Mouse (Mus musculus): ENCODE results near the gene Glipr1. TPM values are rescaled to one million over a fixed set of nuclear protein-coding genes. Genes with fewer than 3 reads are reported as not detected.

The Glipr1 gene
- polyA plus RNA-seq, 1 experiment from 2014 or later = 0.99 TPM

DNA sequence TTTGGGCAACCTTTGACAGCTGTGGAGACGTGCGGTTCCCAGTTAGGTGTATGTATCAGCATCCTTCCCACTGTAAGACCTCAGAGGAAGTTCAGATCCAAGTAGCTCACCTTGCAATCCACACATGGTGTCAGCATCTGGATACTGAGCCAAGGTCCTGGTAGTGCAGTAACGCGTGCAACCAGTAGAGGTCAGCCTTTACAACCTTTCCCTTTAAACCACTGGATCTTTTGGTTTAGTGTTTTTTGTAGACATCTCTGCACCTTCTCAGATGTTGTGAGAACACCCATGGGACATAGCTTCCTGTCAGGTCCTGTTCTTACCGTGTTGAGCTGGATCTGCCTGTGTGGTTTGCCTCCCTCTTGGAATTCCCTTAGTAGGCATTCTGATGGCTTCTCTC, 24.8 kb downstream of the Glipr1 start:
- WGBS = 51% methylated on average over 5 of the region's 5 CpGs

DNA sequence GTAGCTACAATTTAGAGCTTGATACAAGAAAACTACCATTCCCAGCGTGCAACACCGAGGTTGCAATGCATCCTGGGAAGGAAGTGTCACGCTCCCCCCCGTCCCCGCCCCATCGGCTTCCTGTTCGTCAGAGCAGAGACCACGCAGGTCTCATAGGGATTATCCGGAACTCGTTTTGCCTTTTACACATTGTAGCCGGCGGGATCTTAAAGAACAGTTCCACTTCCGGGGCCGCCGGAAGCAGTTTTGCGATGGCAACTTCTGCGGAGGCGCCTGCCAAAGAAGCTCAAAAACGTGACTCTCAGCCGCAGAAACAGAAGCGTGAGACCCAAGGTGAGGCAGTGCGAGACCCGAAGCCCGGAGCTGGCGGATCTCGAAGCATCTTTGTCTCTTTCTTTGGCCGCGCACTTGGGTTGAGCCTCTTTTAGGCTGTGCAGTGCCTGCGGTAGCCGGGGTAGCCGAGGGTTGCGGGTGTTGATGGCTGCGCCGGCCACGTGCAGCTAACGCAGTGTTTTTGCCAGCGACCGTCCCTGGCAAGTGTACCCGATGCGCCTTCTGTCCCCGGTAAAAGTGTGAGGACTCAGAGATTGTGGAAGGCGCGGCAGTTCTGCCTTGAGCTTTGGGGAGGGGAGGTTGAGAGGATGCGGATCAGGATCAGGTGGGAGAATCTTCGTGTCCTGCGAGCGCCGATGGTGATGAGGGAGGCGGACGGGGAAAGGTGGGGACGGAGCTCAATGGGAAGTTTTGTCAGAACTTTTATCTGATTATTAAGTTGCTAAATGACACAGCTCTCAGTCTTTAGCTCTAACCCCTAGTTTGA, 29.7 kb downstream of the Glipr1 start, which contains the start of gene Krr1:
Gene Krr1 (plus strand): TSS at position 123 of the 820 bp plus-strand sequence.
- Histone ChIP-seq H3K4me2 (replicated peaks; ENCODE audit: low read depth, low read length) (peak within 1 kb of the TSS; percentile 71), H3K9me3 (ENCODE audit: control insufficient read depth, low read length) (no peaks in the 10 kb centered on the region), H3K27ac (ENCODE audit: low read depth, low read length) (no peak within 1 kb of the TSS), H3K9ac (ENCODE audit: low read depth, low read length) (peak within 1 kb of the TSS; percentile 75), H3K4me1 (ENCODE audit: control insufficient read depth, insufficient read depth, low read length) (peaks cover 6% of the 10 kb centered on the region; the same call in 1 of the 2 replicates), H3K36me3 (ENCODE audit: control insufficient read depth, insufficient read depth, low read length) (peaks cover 16% of the 10 kb centered on the region; the same call in 1 of the 2 replicates), H3K4me3 (ENCODE audit: low read length) (peak within 1 kb of the TSS; percentile 74), H3K27me3 (ENCODE audit: control insufficient read depth, insufficient read depth, low read length) (no peaks in the 10 kb centered on the region)
- WGBS = under 1% methylated on average over 51 of the region's 51 CpGs
- peak; percentile 98 for ATAC-seq (ENCODE audit: low FRiP score, low TSS enrichment)

More for the DNA sequence above, 24.8 kb downstream of the Glipr1 start:
- Histone ChIP-seq H3K9ac (ENCODE audit: low read depth, low read length) (no peak overlapping the region), H3K27ac (ENCODE audit: low read depth, low read length) (no peak overlapping the region), H3K9me3 (ENCODE audit: control insufficient read depth, low read length) (no peaks in the 10 kb centered on the region), H3K27me3 (ENCODE audit: control insufficient read depth, insufficient read depth, low read length) (no peaks in the 10 kb centered on the region), H3K4me3 (ENCODE audit: low read length) (no peak overlapping the region), H3K4me2 (replicated peaks; ENCODE audit: low read depth, low read length) (no peak overlapping the region), H3K4me1 (ENCODE audit: control insufficient read depth, insufficient read depth, low read length) (peaks cover 6% of the 10 kb centered on the region; the same call in 1 of the 2 replicates), H3K36me3 (ENCODE audit: control insufficient read depth, insufficient read depth, low read length) (peaks cover 56% of the 10 kb centered on the region)
- no peak for ATAC-seq (ENCODE audit: low FRiP score, low TSS enrichment)

DNA sequence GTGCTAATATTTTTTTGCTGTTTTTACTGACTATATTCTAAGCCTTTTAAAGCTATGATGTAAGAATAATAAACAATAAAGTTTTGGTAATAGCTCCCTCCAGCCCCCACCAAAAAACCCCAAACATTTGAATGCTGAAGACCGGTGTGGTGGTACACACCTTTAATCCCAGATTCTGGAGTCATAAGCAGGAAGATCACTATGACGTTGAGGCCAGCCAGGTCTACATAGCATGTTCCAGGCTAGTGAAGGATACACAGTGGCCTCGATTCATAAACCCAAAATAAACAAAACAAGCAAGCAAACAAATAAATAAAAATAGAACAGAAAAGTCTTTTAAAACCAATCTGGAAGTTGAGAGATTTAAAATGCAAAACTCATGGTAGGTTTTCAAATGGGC, 30.5 kb downstream of the Glipr1 start:
- H3K4me1 ChIP-seq (ENCODE audit: control insufficient read depth, insufficient read depth, low read length) = peaks cover 6% of the 10 kb centered on the region; the same call in 1 of the 2 replicates
- H3K36me3 ChIP-seq (ENCODE audit: control insufficient read depth, insufficient read depth, low read length) = peaks cover 12% of the 10 kb centered on the region; the same call in 1 of the 2 replicates
- H3K27ac ChIP-seq (ENCODE audit: low read depth, low read length) = no peak overlapping the region
- ATAC-seq (ENCODE audit: low FRiP score, low TSS enrichment) = no peak; the same call in 1 of the 2 replicates
- H3K4me3 ChIP-seq (ENCODE audit: low read length) = no peak overlapping the region
- WGBS = 82% methylated on average over 3 of the region's 3 CpGs
- no peaks in the 10 kb centered on the region for H3K9me3 ChIP-seq (ENCODE audit: control insufficient read depth, low read length)
- H3K9ac ChIP-seq (ENCODE audit: low read depth, low read length) = no peak overlapping the region
- H3K27me3 ChIP-seq (ENCODE audit: control insufficient read depth, insufficient read depth, low read length) = no peaks in the 10 kb centered on the region
- H3K4me2 ChIP-seq (replicated peaks; ENCODE audit: low read depth, low read length) = no peak overlapping the region

DNA sequence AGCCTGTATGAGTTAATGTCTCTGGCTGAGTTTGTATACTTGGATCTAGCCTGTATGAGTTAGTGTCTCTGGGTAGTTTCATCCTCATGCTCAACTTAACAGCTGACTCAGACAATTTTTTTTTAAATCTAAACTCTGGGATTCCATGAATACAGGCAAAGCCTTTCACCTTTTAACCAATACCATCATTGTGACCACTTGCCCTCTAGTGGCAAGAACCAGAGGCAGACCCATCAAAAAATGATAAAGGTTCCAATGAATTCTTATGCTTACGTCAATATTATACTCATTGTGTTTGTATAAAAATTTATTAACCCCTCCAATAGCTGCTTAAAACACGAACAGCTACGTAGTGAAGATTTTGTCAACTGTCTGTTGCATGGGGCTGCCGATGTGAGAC, 36.0 kb downstream of the Glipr1 start:
- no peak overlapping the region for H3K27ac ChIP-seq (ENCODE audit: low read depth, low read length)
- no peak for ATAC-seq (ENCODE audit: low FRiP score, low TSS enrichment)

DNA sequence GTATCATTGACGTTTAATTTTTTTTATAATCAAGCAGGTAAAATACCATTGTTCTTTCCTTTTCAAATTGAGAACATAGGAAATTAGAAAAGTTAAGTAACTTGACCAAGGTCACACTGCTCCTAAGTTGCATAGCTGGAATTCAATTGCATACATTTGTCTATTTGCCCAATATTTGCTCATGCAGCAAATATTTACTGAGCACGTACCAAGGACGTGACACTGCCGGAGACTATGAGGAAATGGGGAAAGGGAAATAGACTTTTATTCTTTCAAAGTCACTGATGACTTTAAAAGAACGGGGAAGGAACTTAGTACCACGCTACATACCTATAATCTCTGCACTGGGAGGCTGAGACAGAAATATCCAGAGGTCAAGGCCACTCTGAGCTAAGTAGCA, 42.0 kb downstream of the Glipr1 start:
- ATAC-seq (ENCODE audit: low FRiP score, low TSS enrichment) = no peak
- Histone ChIP-seq H3K4me3 (ENCODE audit: low read length) (no peak overlapping the region), H3K9me3 (ENCODE audit: control insufficient read depth, low read length) (no peaks in the 10 kb centered on the region), H3K27me3 (ENCODE audit: control insufficient read depth, insufficient read depth, low read length) (no peaks in the 10 kb centered on the region), H3K27ac (ENCODE audit: low read depth, low read length) (no peak overlapping the region), H3K9ac (ENCODE audit: low read depth, low read length) (no peak overlapping the region), H3K4me2 (replicated peaks; ENCODE audit: low read depth, low read length) (no peak overlapping the region), H3K36me3 (ENCODE audit: control insufficient read depth, insufficient read depth, low read length) (no peaks in the 10 kb centered on the region), H3K4me1 (ENCODE audit: control insufficient read depth, insufficient read depth, low read length) (no peaks in the 10 kb centered on the region)
- 82% methylated on average over 6 of the region's 6 CpGs for WGBS

More for the DNA sequence above, 36.0 kb downstream of the Glipr1 start:
- Histone ChIP-seq H3K4me2 (replicated peaks; ENCODE audit: low read depth, low read length) (no peak overlapping the region), H3K9me3 (ENCODE audit: control insufficient read depth, low read length) (no peaks in the 10 kb centered on the region), H3K4me1 (ENCODE audit: control insufficient read depth, insufficient read depth, low read length) (no peaks in the 10 kb centered on the region), H3K4me3 (ENCODE audit: low read length) (no peak overlapping the region), H3K9ac (ENCODE audit: low read depth, low read length) (no peak overlapping the region), H3K27me3 (ENCODE audit: control insufficient read depth, insufficient read depth, low read length) (no peaks in the 10 kb centered on the region), H3K36me3 (ENCODE audit: control insufficient read depth, insufficient read depth, low read length) (no peaks in the 10 kb centered on the region)
- 64% methylated on average over 4 of the region's 4 CpGs for WGBS

DNA sequence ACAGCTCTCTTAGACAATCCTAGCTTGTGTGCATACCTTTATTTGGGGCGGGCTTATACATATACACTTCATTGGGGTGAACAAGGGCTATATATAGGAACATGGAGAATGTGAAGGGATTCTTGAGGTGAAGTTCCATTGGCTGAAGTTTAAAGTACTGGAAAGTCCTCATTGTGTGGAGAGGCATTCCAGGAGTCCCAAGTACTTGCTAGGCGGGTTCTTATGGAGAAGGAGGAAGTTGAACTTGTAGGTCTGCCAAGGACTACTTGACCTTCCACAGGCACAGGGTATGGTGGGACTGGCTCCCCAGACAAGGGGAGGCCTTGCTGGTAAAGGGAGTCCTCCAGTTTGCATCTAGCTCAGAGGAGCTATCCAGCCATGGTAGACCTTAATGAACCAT, 43.1 kb downstream of the Glipr1 start:
- no peaks in the 10 kb centered on the region for H3K27me3 ChIP-seq (ENCODE audit: control insufficient read depth, insufficient read depth, low read length)
- no peak for ATAC-seq (ENCODE audit: low FRiP score, low TSS enrichment)

DNA sequence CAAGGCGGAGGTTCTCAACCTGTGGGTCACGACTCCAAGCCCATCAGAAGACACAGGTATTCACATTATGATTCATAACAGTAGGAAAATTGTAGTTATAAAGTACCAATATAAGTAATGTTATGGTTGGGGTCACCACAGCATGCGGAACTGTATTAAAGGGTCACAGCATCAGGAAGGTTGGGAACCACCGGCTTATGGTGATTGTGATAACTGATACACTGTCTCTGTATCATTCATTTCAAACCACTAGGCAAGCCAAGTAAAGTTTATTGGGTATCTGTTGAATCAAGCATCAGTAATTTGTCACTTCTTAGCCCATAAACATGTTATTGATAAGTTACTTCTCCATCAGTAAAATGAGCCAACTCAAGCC, 44.4 kb downstream of the Glipr1 start:
- no peak overlapping the region for H3K4me2 ChIP-seq (replicated peaks; ENCODE audit: low read depth, low read length)
- no peak overlapping the region for H3K9ac ChIP-seq (ENCODE audit: low read depth, low read length)
- peak; percentile 33; the same call in 1 of the 2 replicates for ATAC-seq (ENCODE audit: low FRiP score, low TSS enrichment)
- H3K27ac ChIP-seq (ENCODE audit: low read depth, low read length) = no peak overlapping the region
- H3K36me3 ChIP-seq (ENCODE audit: control insufficient read depth, insufficient read depth, low read length) = no peaks in the 10 kb centered on the region
- H3K4me3 ChIP-seq (ENCODE audit: low read length) = no peak overlapping the region
- WGBS = 43% methylated on average over 4 of the region's 4 CpGs
- H3K4me1 ChIP-seq (ENCODE audit: control insufficient read depth, insufficient read depth, low read length) = no peaks in the 10 kb centered on the region
- H3K9me3 ChIP-seq (ENCODE audit: control insufficient read depth, low read length) = no peaks in the 10 kb centered on the region
- H3K27me3 ChIP-seq (ENCODE audit: control insufficient read depth, insufficient read depth, low read length) = no peaks in the 10 kb centered on the region

More for the DNA sequence above, 43.1 kb downstream of the Glipr1 start:
- no peak overlapping the region for H3K9ac ChIP-seq (ENCODE audit: low read depth, low read length)
- H3K4me3 ChIP-seq (ENCODE audit: low read length) = no peak overlapping the region
- H3K4me2 ChIP-seq (replicated peaks; ENCODE audit: low read depth, low read length) = no peak overlapping the region
- H3K9me3 ChIP-seq (ENCODE audit: control insufficient read depth, low read length) = no peaks in the 10 kb centered on the region
- no peaks in the 10 kb centered on the region for H3K4me1 ChIP-seq (ENCODE audit: control insufficient read depth, insufficient read depth, low read length)
- H3K36me3 ChIP-seq (ENCODE audit: control insufficient read depth, insufficient read depth, low read length) = no peaks in the 10 kb centered on the region
- no peak overlapping the region for H3K27ac ChIP-seq (ENCODE audit: low read depth, low read length)
- WGBS = 87% methylated on average over 2 of the region's 2 CpGs

DNA sequence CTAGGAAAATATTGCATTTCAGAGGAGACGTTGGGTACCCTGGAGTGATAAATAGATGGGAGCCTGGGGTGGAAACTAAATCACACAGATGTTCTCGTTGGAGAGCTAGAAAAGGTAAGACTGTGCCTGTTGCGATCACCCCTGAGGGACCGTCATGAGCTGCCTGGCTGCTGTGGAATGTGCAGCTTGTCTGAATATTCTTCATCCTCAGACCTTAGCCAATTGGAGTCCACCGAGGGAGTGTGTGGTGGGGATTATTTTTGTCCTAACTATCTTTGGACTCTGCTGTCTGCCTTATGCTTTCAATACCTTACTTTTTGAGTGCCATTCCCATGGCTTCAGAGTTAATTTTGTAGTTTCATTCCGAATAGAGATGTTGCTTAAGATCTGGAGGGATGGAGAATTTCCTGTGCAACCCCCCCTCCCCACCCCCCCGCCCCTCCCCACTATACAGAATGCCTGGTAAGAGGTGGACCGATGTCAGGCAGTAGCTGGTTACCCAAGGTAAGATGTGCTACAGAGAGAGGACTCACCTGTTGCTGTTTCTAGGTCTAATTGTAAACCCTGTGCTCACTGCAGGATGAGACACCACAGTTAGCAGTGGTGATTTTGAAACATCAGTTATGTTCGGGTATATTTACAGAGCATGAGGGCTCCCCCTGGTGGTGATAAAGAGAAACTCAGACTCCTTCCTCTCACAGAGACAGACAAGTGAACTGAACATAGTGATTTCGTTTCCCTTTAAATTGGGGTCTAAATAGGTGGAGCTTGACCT, 45.0 kb downstream of the Glipr1 start:
- Histone ChIP-seq H3K4me2 (replicated peaks; ENCODE audit: low read depth, low read length) (no peak overlapping the region), H3K9me3 (ENCODE audit: control insufficient read depth, low read length) (no peaks in the 10 kb centered on the region), H3K27me3 (ENCODE audit: control insufficient read depth, insufficient read depth, low read length) (no peaks in the 10 kb centered on the region), H3K27ac (ENCODE audit: low read depth, low read length) (no peak overlapping the region), H3K36me3 (ENCODE audit: control insufficient read depth, insufficient read depth, low read length) (no peaks in the 10 kb centered on the region), H3K4me1 (ENCODE audit: control insufficient read depth, insufficient read depth, low read length) (no peaks in the 10 kb centered on the region), H3K9ac (ENCODE audit: low read depth, low read length) (no peak overlapping the region), H3K4me3 (ENCODE audit: low read length) (no peak overlapping the region)
- 55% methylated on average over 10 of the region's 10 CpGs for WGBS
- peak; percentile 85 for ATAC-seq (ENCODE audit: low FRiP score, low TSS enrichment)

DNA sequence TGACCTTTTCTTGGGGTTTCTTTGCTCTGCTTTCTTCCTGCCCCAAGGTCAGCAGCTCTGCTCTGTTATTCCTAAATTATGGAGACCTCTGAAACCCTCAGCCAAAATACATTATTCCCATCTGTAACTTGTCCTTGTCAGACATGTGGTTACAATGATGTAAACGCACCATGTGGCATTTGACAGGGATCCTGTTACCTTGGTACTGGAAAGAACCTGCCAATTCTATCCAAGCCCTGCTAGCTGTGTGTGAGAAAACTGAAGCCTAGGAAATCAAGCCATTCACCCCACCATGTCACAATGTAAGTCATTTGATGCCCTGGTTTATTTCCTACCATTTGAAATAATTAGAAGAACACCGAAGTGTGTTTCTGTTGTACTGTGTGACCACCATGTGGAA, 46.6 kb downstream of the Glipr1 start:
- Histone ChIP-seq H3K4me1 (ENCODE audit: control insufficient read depth, insufficient read depth, low read length) (no peaks in the 10 kb centered on the region), H3K4me2 (replicated peaks; ENCODE audit: low read depth, low read length) (no peak overlapping the region)
- WGBS = 75% methylated on average over 2 of the region's 2 CpGs

More for the DNA sequence above, 46.6 kb downstream of the Glipr1 start:
- H3K27ac ChIP-seq (ENCODE audit: low read depth, low read length) = no peak overlapping the region
- ATAC-seq (ENCODE audit: low FRiP score, low TSS enrichment) = no peak
- no peaks in the 10 kb centered on the region for H3K9me3 ChIP-seq (ENCODE audit: control insufficient read depth, low read length)
- H3K4me3 ChIP-seq (ENCODE audit: low read length) = no peak overlapping the region
- no peaks in the 10 kb centered on the region for H3K27me3 ChIP-seq (ENCODE audit: control insufficient read depth, insufficient read depth, low read length)
- H3K9ac ChIP-seq (ENCODE audit: low read depth, low read length) = no peak overlapping the region
- no peaks in the 10 kb centered on the region for H3K36me3 ChIP-seq (ENCODE audit: control insufficient read depth, insufficient read depth, low read length)

Data from kidney, embryonic 14.5 days (tissue).